Mouse (Mus musculus): ENCODE data around the gene Fam162a. TPM values are rescaled to one million over a fixed set of nuclear protein-coding genes. Genes with fewer than 3 reads are reported as not detected.
"Not testable (repeated sequence)": the region's sequence is repeated elsewhere in the genome, so short reads cannot be mapped to it uniquely, and the experiment has no call there.

Fam162a gene
- polyA plus RNA-seq, 2 experiments from 2014 or later = 91.6 to 121 TPM

DNA sequence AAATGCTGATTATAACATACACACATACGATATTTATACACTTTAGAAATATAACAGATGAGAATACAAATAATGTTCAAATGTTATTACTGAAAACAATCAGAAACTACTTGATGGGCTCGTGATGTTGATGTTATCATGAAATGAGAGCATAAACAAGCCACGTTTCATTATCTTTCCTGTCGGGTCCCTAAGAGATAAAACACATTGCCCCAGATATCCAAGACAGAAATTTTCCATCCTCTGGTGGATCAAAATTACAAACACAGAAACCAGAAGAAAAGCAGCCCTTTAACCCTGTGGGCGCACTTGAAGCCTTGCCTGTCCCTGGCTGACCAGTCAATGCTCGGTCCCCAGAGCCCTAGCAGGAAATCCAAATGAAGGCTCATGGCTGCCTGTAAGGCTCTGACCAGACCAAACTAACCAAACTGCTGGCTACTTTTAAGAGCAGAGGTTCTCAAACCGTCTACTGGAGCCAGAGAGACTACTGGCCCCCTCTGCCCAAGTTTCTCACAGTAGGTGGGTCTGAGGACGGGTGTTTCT lies 13.4 kb downstream of the Fam162a start:
- no peak for ATAC-seq

DNA sequence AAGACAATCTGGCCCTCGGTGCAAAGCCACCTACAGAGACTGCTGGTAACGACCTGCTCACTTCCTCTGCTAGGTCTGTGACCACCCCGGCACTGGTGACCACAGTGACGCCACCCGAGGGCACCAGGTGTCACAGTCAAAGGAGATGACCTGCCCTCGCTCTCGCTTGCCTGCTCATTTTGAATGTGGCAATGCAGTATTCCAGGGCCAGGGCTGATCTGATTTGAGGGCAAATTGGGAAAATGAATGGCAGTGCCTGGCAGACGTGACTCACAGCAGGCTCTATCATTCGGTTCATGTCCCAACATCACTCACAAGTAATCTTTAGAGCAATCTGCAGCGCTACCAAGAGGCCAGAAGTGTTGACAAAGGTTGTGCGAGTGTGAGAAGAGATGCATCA lies 15.0 kb downstream of the Fam162a start:
- ATAC-seq = no peak

- no peak for ATAC-seq
Observed at GRCm38 (mm10) chr16:36054920-36055319, 16.5 kb downstream of the Fam162a start.

DNA sequence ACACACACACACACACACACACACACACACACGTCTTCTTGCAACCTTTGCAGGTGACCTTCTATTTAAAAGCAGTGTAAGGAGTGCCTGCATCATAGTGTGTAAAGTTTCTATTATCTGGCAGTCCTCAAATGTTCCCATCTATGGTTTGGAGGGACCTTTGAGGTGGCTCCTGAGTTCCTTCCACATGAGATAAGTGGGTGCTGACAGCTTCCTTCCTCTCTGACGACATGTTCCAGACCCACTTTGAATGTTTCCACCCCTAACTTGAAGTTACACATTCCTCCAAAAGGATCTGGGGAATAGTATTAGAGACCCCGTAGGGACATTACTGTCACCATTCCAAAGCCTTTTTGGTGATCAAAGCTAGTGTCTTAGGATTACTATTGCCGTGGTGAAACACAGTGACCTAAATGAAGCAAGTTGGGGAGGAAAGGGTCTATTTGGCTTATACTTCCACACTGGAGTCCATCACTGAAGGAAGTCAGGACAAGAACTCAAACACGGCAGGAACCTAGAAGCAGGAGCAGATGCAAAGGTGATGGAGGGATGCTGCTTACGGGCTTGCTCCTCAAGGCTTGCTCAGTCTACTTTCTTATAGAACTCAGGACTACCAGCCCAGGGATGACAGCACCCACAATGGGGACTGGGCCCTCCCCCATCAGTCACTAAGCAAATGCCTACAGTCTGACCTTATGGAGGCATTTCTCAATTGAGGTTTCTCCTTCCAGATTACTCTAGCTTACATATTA lies 17.7 kb downstream of the Fam162a start:
- no peak for ATAC-seq

DNA sequence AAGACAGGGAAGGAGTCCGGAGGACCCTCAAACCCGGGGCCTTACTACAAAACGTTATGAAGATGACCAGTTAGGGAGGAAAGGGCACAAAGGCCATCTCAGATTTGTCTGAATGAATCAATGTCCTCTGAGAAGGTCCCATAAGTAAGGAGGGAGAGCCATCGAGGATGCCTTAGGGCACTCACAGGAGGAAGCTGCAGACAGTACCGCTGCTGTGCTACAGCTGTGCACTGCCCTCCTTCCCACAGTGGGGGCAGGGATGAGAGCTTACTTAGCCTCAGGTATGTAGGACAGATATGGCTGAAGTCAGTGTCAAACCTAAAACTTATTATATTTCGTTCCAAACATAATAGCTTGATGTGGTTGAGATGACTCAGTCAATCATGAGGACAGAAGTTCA lies 19.9 kb downstream of the Fam162a start:
- ATAC-seq = no peak

DNA sequence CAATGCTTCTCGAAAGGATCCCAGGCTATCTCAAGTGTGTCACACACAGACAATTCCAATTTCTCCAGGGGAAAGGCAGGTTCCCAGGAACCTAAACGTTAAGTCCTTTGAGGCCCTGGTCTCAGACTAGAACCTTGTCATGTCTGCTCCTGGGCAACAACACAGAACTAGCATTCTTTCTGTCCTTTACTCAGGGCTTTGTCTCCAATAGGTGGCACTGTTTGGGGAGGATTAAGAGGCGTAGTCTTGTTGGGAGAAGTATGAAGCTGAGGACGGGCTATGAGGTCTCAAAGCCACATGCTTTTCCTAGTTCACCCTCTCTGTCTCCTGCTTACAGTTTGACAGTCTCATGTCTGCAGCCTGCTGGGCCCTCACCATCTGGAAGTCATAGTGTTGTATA lies 23.9 kb downstream of the Fam162a start:
- no peak for ATAC-seq

- ATAC-seq = no peak
Observed at GRCm38 (mm10) chr16:36043964-36044363, 27.4 kb downstream of the Fam162a start.

DNA sequence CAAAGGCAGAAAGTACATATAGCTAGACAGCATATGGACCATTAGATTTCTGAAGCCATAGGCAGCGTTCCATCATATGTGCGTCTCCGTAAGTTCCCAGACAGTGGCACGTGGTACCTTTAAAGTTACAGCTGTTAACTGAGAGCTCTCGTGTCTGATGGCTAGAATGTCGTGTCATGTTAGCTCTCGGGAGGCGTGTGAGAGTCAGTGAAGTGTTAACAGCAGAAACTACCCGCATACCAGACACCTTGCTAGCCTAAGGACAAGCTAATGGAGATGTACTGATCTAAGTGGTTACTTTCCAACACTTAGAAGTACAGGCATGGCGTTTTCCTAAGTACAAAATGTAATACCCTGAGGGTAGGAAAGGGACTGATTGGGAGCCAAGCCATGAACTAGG lies 28.3 kb downstream of the Fam162a start:
- ATAC-seq = no peak

DNA sequence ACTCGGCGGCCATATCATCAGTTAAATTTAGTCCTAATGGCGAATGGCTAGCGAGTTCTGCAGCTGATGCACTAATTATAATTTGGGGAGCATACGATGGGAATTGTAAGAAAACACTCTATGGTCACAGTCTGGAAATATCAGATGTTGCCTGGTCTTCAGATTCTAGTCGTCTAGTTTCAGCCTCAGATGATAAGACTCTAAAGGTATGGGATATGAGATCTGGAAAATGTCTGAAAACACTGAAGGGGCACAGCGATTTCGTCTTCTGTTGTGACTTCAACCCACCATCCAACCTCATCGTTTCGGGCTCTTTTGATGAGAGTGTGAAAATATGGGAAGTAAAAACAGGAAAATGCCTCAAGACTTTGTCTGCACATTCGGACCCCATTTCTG lies 29.8 kb downstream of the Fam162a start:
- no peak for ATAC-seq

DNA sequence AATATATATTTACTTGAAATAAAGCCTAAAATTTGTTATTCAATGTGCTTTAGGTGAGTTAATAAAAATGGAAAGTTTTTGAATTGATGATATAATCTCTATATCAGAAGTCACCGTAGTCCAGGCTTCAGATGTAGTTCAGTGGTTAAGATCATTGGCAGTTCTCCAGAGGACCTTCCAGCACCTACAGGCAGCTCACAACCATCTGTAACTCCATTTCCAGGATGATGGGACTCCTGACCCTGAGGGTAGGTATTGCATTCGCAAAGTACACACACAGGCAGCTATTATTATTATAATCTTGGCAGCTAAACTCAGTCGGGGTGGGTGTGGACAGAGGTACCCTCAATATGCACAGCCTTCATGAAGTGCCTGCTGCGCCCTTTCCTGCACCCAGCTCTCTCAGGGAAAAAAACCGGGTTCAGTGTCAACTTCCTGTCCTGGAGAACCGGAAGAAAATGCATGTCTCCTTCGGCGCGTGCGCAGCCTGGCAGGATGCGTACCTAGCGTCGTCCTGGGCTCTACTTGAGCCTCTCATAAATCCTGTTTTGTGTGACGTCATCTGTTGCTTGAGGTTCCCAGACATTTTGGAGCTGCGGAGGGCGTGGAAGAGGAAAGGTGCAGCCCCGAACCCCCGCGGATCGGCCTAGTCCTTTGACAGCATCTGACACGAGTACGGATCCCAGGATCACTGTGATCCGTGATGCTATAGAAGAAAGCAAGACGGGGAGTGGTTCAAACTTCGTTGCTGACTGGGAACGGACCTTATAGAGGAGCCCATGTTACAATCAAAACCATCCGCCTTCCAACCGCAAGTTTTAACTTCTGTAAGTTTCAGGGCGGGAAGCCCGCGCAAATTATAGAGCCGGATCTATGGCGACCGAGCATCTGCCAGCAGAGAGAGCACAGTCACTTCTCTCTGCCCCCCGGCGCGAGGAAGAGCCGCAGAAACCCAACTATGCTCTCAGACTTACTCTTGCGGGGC lies 30.5 kb downstream of the Fam162a start, which contains the start of gene Wdr5b:
Gene Wdr5b (plus strand): TSS at position 551 of the 985 bp plus-strand sequence.
- ATAC-seq = peak; percentile 98

DNA sequence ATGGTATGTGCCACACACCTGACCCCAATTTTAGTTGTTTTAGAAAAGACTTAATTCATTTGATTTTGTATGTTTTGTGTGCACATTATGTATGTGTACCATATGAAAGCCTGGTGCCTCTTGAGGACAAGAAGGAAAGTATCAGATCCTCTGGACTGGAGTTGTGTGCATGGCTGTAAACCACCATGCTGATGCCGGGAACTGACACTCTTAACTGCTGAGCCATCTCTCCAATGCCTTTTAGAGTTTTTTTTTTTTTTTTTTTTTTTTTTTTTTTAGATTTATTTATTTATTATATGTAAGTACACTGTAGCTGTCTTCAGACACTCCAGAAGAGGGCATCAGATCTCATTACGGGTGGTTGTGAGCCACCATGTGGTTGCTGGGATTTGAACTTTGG lies 43.3 kb downstream of the Fam162a start:
- ATAC-seq = not testable (repeated sequence)

DNA sequence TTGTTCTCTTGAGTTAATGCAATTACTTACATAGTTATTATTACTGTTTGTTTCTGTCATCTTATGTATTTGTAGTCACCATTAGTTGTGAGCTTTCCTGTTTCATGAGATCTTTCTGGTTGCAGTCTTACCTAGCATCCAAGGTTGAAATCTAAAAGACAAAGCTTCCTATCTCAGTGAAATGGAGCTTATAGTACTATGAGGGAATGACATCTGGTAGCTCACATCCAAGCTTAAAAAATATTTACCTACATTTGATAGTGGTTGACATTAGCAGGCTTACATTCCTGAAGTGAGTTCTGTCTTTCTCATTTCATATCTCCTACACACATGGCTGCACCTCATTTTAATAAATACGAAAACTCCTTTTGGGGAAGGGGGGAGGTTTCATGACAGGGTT lies 55.1 kb downstream of the Fam162a start:
- no peak for ATAC-seq

GRCm38 (mm10) chr16:36008396-36008795 lies 63.0 kb downstream of the Fam162a start:
- peak; percentile 43 for ATAC-seq

GRCm38 (mm10) chr16:35998852-35999251 lies 72.5 kb downstream of the Fam162a start:
- ATAC-seq = not testable (repeated sequence)

Other genes with a start within 250 kb of the Fam162a start
- 10 to 100 TPM; 38.7 to 42.6 TPM for gene Parp14, start 200.1 kb downstream of the Fam162a start, polyA plus RNA-seq (2017; shearing (Covaris generic))
- gene Parp9, start 133.1 kb downstream of the Fam162a start, polyA plus RNA-seq (2017; shearing (Covaris generic)) = 10 to 100 TPM; 83.1 to 86.9 TPM
- gene Dtx3l, start 132.4 kb downstream of the Fam162a start, polyA plus RNA-seq (2017; shearing (Covaris generic)) = 10 to 100 TPM; 61.6 to 62.8 TPM
- gene Kpna1, start 92.8 kb downstream of the Fam162a start, polyA plus RNA-seq (2017; shearing (Covaris generic)) = 10 to 100 TPM; 39.4 to 45.3 TPM
- gene Wdr5b, start 30.4 kb downstream of the Fam162a start, polyA plus RNA-seq (2017; shearing (Covaris generic)) = 1 to 10 TPM; 6.6 to 7.8 TPM
- gene Ccdc58, start 91 bp upstream of the Fam162a start, polyA plus RNA-seq (2017; shearing (Covaris generic)) = 10 to 100 TPM; 19.6 to 33.4 TPM
- under 1 TPM in 1 of 2 experiments, not detected in 1; 0.37 TPM for gene Csta1, start 59.6 kb upstream of the Fam162a start, polyA plus RNA-seq (2017; shearing (Covaris generic))
- gene Stfa2l1, start 85.2 kb upstream of the Fam162a start, polyA plus RNA-seq (2017; shearing (Covaris generic)) = not detected
- gene Gm5483, start 112.6 kb upstream of the Fam162a start, polyA plus RNA-seq (2017; shearing (Covaris generic)) = not detected
- not detected for gene Gm5416, start 138.8 kb upstream of the Fam162a start, polyA plus RNA-seq (2017; shearing (Covaris generic))
- gene 2010005H15Rik, start 149.9 kb upstream of the Fam162a start, polyA plus RNA-seq (2017; shearing (Covaris generic)) = not detected
- gene Stfa1, start 205.4 kb upstream of the Fam162a start, polyA plus RNA-seq (2017; shearing (Covaris generic)) = not detected

Data from activated CD4-positive, CD25-positive, alpha-beta regulatory T cell, adult 4 months (primary cell).